16 mouse cellular contexts compared by ENCODE assay signal in the genomic region with DNA sequence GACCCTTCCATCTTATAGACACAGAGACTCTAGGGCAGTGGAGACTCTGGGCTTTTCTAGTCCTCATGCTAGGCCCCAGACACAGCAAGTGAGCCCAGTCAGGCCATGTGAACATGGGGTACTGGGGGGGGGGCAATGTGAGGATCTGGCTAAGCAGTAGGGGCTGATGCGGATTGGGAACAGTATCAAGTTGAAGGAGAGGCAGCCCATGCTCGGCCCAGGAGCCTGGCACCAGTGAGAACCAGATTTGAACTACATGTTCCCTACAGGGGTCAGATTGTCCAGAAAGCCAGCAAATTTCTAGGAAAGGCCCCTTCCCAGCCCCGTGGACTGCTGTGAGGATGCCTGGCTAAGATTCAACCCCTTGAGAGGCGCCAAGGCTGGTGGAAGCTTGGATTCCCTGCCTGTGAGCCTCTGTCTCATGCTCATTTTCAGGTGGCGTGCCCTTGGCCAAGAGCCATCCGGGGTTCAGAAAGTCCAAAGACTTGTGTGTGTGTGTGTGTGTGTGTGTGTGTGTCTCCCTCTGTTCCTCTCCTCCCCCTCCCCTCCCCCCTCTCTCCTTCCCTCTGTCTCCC. TPM values are rescaled to one million over a fixed set of nuclear protein-coding genes. Genes with fewer than 3 reads are reported as not detected.
DNase-seq lines count a peak whose midpoint lies in the region; ATAC-seq and TF ChIP-seq lines count a peak whose summit lies in the region.
"Had no signal": no experiment of that assay in that cellular context is flagged by ENCODE, and none has a peak within 500 bp of the region (broad histone marks: within the 10 kb centered on the region; RNA-seq: fewer than 3 reads in every experiment).

No protein-coding gene starts in this region.

- no peak overlapping the region for H3K27ac ChIP-seq in kidney, embryonic 15.5 days
- H3K27ac ChIP-seq: kidney, postnatal 0 days; limb, embryonic 15.5 days; stomach, postnatal 0 days had no signal

- no peak for TF ChIP-seq POLR2A in brain, embryonic 14.5 days (IDR thresholded peaks at IDR 0.05; ENCODE audit: borderline replicate concordance, extremely low read depth, insufficient read depth, insufficient read length, poor library complexity, severe bottlenecking)

- peak; percentile 21 to 34 for DNase-seq in cerebellum, postnatal 25 days
- no peak for DNase-seq in cerebellum, adult 11 months
- peak; percentile 16 for DNase-seq in kidney, adult 11 months
- DNase-seq in brain, embryonic 14.5 days (ENCODE audit: low read depth), result peak; percentile 57
- peak; percentile 31 to 67 for DNase-seq in kidney, postnatal 25 days
- no peak for DNase-seq in thymus, postnatal 4 days
- DNase-seq: adrenal gland, adult 8-10 months; cerebellum, adult 9-10 months; heart, adult 11 months; layer of hippocampus, adult 9-11 months; lung, postnatal 36 days had no signal

- no peak for TF ChIP-seq CTCF in brain, embryonic 14.5 days (IDR thresholded peaks at IDR 0.05; ENCODE audit: borderline replicate concordance, extremely low read depth, insufficient read depth, insufficient read length)

- no peak overlapping the region for H3K4me2 ChIP-seq in kidney, embryonic 15.5 days
- H3K4me2 ChIP-seq: limb, embryonic 15.5 days had no signal

- WGBS in kidney, embryonic 15.5 days, result 81% methylated on average over 6 of the region's 6 CpGs

- H3K4me3 ChIP-seq in kidney, embryonic 15.5 days (replicated peaks), result no peak overlapping the region
- H3K4me3 ChIP-seq: limb, embryonic 15.5 days had no signal

- H3K9ac ChIP-seq in kidney, embryonic 15.5 days, result no peak overlapping the region
- H3K9ac ChIP-seq: limb, embryonic 15.5 days had no signal

- H3K27me3 ChIP-seq in kidney, embryonic 15.5 days, result no peaks in the 10 kb centered on the region
- H3K27me3 ChIP-seq: limb, embryonic 15.5 days had no signal

- no peaks in the 10 kb centered on the region for H3K9me3 ChIP-seq in kidney, embryonic 15.5 days (replicated peaks)
- H3K9me3 ChIP-seq: limb, embryonic 15.5 days had no signal

- no peaks in the 10 kb centered on the region for H3K36me3 ChIP-seq in kidney, embryonic 15.5 days
- H3K36me3 ChIP-seq: limb, embryonic 15.5 days had no signal

- no peak for ATAC-seq in kidney, embryonic 15.5 days (replicated peaks; ENCODE audit: low FRiP score)

- H3K4me1 ChIP-seq in kidney, embryonic 15.5 days, result 0 out of 2 replicates have a peak, but pooled peaks cover 3% of the 10 kb centered on the region

RNA-seq across cellular contexts. Expression of a gene that starts 45.4 kb away (rescaled TPM):
- 1.9 and 4.6 TPM in 2 replicates for polyA plus RNA-seq in kidney, embryonic 15.5 days (2015; fragmentation: Nextera tagmentation; extraction: Ambion mirVana)
- 1.4 and 1.8 TPM in 2 replicates for polyA plus RNA-seq in brain, embryonic 14.5 days (2012; rRNA removed)
- polyA plus RNA-seq: embryonic facial prominence, embryonic 11.5 days had no signal

Comparison
In these comparisons a context has a peak if more than half of its experiments do, and no peak if none do; other contexts are left out.
1. DNase-seq: peak in cerebellum, postnatal 25 days (2 of 2), kidney, adult 11 months (single experiment), brain, embryonic 14.5 days (single experiment) and kidney, postnatal 25 days (2 of 2); none in cerebellum, adult 11 months (single experiment) and thymus, postnatal 4 days (single experiment).